Mouse (Mus musculus) urinary bladder, adult 2 months (tissue): Measurements from ENCODE around the gene Rsf1. TPM values are rescaled to one million over a fixed set of nuclear protein-coding genes. Genes with fewer than 3 reads are reported as not detected.

Experiments
- DNase-seq: peaks from one replicate; pipeline ENCODE4 v3.0.0; 2022; ENCODE audit warnings: low spot score
- polyA plus RNA-seq: library from polyadenylated mRNA; depleted of rRNA; stranded (reverse); fragments of >200 nt; gene quantifications from 2 replicates; pipeline ENCODE4 v1.2.3, GENCODE M21; 2012; rRNA removed

The Rsf1 gene
- polyA plus RNA-seq, 1 experiment: 6.3 TPM

DNA sequence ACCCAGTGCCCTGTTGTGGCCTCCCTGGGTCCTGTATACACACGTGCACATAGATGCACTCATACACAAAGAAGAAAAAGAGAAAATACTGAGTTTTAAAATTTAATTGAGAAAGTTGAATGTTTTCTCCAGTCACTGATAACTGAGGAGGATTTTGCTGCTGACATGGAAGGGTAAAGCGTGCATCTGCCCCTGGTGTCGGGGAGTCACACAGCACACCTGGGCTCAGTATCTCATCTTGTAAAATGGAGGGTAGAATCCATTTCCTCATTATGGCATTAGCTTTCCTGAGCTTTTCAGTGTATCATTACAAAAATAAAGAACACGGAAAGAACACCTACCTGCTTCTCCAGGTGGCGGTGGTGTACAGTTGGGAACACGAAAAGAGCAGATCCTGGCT lies 145.7 kb downstream of the Rsf1 start:
- no peak for DNase-seq

DNA sequence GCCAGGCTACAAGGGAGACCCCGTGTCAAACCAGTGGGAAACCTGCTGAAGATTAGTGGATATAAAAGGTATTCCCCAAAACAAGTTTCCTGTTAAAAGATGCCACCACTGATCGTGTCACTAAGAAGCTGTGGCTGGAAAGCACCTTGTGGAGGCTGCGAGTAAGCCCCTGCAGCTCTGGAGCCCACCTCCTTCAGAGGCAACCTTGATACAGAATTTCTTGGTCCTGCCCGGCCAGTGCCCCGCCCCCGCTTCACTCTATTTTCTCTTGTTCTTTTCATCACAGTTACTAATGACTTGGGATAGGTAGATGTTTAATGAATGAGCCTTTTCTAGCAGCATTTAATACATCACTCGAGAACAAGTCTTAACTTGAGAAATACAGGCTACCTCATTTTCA lies 146.4 kb downstream of the Rsf1 start:
- no peak for DNase-seq

DNA sequence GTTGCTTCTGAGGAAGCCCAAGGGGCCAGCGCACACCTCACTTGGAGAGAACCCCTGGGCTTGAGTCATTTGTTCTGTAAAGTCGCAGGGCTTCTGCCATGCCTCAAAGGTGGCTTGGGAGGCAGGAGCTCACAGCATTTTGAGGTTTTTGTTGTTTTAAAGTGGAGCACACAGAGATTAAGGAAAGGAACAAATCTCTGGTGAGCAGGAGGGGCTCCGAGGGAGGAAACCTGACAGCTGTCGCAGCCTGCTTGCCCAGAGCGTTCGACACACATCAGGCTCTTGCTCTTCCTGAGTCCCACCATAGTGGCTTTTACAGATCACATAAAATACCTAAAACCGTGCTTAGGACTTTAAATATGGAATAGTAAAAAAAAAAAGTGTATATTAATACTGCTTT lies 147.1 kb downstream of the Rsf1 start:
- no peak for DNase-seq

DNA sequence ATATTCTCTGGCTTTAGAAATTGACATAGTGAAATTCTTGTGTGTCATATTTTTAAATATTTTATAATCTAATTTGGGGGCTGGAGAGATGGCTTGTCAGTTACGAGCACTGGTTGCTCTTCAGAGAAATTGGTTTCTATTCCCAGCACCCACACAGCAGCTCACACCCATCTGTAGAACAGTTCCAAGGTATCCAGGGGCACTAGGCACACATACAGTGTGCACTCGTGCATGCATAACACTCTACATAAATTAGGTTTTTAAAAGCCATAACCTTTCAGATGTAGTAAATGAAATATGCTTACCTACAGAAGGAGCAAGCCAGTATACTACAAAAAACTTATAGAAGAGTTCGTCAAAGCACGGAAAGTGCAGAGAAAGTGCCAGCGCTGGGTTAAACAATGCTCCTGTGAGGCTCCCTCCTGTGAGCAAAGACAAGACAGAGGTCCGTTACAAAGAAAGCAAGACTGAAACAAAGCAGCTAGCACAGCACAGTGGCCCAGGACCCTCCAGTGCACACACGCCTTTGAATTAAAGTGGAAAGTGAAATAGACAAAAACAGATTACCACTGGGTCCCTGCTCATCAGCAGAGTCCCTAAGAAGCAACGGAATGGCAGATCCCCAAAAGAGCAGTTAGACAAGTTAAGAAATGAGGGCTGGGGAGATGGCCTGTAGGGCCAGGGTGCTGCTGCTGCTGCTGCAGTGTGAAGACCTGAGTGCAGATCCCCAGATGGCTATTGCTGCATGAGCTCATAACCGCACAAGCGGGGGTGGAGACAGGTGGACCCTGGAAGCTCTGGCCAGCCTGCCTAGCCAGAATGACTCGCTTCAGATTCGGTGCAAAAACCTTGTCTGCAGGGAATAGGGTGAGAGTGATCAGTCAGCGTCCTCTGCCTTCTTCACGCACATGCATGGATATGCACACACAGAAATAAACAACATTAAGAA lies 149.3 kb downstream of the Rsf1 start:
- no peak for DNase-seq

DNA sequence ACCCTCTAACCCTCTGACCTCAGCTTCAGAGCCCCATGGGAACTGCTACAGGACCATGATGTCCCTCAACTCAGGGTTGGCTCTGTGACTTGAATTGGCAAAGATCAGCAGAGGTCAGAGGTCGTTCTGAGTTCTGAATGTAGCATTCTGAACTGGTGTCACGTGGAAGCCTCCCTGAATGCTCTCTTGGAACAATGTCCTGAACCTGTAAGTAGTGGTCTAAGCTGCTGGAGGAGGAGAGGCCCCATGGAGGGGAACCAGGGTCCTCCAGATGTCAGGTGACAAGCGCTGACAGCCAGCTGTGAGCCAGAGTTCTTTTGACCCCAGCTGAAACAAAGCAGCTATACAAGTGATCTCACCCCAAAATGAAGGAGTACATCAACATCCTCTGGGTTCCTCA lies 150.7 kb downstream of the Rsf1 start:
- no peak for DNase-seq

DNA sequence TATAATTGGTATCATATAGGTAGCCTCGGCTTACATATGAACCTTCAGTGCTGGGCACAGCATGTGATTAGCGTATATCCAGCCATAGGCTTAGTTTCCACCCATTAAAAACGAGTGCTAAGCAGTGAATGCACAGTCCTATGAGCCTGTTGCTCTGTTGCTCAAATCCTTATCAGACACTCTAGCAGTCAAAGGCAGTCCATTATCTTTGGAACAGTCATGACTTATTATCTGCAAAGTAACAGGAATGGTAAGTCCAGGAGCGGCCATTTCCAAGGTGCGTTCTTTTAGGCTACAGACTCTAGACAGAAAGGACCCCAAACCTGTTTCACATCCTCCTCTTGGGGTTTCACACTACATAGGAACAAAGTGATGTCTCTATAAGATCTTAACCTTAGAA lies 153.9 kb downstream of the Rsf1 start:
- DNase-seq: no peak

DNA sequence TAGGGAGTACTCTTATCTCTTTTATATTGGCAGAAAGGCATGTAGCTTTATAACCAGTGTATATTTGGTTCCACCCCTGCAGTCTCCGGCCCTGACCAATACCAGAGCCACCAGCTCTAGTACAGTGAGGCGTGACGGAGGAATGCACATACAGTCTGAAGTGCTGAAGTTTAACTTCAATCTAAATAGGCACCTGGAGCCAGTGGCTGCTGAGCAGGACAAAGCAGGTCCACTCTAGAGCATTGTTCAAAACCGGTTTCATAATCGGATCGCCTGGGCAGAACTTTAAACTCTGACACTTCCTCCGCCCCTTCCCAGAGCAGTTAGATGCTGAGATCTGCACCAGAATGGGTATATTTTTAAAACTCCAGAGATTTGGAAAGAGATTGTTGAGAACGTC lies 155.3 kb downstream of the Rsf1 start:
- DNase-seq: no peak

DNA sequence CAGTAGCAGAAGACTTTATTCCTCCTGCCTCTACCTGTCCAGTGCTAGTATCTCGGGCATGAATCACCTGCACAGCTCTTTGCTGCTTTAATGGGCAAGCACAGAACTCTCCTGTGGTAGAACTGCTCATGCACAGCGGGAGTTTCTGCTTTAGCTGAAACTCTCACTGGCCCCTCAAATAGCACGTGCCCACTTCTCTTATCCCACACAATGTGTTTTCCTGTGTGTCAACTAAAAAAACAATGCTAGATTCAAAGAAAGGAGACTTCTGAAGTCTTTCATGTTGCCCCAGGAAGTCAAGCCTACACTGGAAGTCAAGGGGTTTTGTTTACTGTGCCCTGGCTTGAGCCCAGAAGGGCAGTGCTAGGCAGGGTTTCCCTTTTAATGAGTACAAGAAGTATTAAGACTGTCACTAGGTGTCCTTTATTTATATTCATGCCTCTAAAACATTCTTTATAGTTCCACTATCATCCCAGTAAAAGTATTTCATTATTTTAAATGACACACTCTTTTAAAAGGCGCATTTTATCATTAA lies 156.3 kb downstream of the Rsf1 start:
- DNase-seq: no peak

DNA sequence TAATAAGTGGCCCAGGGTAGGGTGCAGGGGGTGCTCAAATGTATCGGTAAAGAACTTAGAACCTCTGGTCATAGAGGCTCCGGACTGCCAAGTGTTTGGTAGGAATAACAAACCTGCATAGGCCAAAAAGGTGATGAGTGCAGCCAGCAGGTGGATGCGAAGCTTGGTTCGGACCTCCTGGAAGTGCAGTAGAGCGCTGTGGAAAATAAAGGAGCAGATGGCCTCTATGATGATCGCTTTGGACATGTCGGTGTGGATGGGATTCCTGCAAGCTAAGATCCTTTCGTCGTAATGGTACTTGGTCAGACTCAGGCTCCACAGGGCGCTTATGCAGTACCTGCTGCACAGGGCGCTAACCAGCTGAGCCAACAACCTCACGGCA lies 157.6 kb downstream of the Rsf1 start:
- no peak for DNase-seq

DNA sequence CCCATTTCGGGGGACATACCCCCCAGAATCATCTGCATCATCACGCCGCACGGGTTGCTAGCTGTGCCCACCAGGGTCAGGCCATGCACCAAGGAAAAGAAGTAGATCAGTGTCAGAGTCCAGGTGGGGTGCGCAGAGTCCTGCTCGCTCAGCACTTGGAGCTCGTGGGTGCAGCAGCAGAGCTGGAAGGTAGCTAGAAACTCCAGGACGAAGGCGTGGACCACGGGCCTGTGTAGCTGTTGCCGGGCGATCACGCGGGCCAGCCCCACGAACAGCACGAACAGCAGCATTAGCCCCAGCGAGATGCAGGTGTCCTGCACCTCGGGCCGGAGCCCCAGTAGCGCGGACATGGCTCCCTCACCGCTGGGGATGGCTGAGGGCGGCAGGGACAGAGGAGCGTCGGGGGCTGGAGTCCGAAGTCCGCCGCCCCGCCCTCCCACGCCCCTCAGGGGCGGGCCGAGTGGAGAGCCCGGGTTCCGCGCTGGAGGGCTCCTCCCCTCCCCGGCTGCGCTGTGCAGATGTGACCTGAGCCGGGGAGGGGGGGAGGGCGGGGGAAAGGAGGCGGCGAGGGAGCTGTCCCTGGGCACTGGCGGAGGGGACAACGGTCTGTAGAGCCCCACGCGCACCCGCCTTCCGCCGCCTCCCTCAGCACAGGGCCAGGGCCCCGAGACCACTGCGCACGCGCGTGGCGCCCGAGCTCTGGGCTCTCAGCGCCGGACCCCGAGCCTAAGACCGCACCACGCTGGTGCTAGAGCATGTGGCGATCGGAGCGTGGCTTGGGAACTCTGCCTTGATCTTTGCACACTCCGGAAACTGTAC lies 158.2 kb downstream of the Rsf1 start, which contains the start of gene Aqp11:
Gene Aqp11 (minus strand): TSS at position 652 of the 819 bp plus-strand sequence.
- peak; percentile 76 for DNase-seq

DNA sequence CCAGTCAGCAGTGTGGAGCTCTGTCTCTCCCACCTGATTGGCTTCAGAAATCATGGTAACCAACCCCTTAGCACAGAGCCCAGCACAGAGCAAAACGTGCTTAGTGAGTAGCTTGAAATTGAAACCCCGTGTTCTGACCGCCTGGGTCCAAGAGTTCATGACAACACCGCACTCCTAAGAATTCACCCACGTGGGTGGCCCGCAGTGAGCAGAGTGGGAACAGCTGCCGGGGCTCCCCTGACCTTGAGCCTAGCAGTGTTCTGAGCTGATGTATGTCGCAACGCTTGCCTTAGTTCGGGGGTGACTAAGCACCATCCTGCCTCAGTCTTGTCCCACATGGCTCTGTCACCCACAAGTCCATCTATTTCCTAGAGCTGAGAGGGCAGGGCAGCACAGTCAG lies 161.3 kb downstream of the Rsf1 start:
- no peak for DNase-seq

DNA sequence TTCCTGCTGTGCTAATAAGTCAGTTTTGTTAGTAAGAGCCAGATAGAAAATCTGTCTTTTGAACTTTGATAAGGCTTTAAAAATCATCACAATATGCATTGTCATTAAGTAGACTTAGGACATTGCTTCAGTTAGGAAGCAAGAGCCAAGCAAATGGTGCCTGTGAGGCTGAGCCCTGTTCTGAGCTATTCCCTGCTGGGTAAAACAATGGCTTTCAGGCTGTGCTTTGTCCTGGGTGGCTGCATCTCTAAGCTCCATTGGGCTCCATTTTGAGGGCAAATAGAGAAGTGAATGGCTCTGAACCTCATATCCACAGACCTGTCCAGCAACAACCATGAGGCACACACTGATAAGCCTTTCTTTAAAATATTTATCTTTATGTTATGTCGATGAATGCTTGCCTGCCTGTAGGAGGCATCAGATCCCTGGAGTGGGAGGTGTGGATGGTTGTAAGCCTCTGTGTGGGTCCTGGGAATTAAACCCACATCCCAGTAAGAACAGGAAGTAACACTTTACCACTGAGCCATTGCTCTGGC lies 162.1 kb downstream of the Rsf1 start:
- no peak for DNase-seq

Other genes with a start within 250 kb of the Rsf1 start
- gene Usp35, start 247.9 kb upstream of the Rsf1 start, polyA plus RNA-seq: 7.5 and 9.3 TPM in 2 replicates
- 9.2 TPM in 2 replicates for gene Kctd21, start 247.6 kb upstream of the Rsf1 start, polyA plus RNA-seq
- 11.0 and 14.4 TPM in 2 replicates for gene Alg8, start 208.3 kb upstream of the Rsf1 start, polyA plus RNA-seq
- 148 and 154 TPM in 2 replicates for gene Ndufc2, start 179.9 kb upstream of the Rsf1 start, polyA plus RNA-seq
- 45.2 and 95.3 TPM in 2 replicates for gene Thrsp, start 162.2 kb upstream of the Rsf1 start, polyA plus RNA-seq
- 1.2 and 1.4 TPM in 2 replicates for gene Kctd14, start 128.6 kb upstream of the Rsf1 start, polyA plus RNA-seq
- gene Ints4, start 98.9 kb upstream of the Rsf1 start, polyA plus RNA-seq: 52.5 and 53.3 TPM in 2 replicates
- gene Aamdc, start 392 bp upstream of the Rsf1 start, polyA plus RNA-seq: 54.3 and 64.7 TPM in 2 replicates
- 47.7 and 55.6 TPM in 2 replicates for gene Clns1a, start 116.7 kb downstream of the Rsf1 start, polyA plus RNA-seq
- gene Aqp11, start 158.4 kb downstream of the Rsf1 start, polyA plus RNA-seq: 3.0 and 3.9 TPM in 2 replicates
- 14.6 and 19.2 TPM in 2 replicates for gene Pak1, start 208.7 kb downstream of the Rsf1 start, polyA plus RNA-seq